Mouse (Mus musculus) forebrain, embryonic 11.5 days (tissue): ENCODE measurements around the gene Gorasp1. TPM values are rescaled to one million over a fixed set of nuclear protein-coding genes. Genes with fewer than 3 reads are reported as not detected.
A peak's percentile ranks its signal among the peaks of the same experiment; 100 is the strongest.

Experiments
- ATAC-seq: fragments of 200-750 bp; cut with Nextera tagmentation; replicated peaks from 2 replicates; pipeline ENCODE4 v1.8.0; 2017; ENCODE audit warnings: moderate TSS enrichment; ENCODE audit not compliant: low FRiP score
- DNase-seq: peaks from one replicate; pipeline ENCODE4 v3.0.0-alpha.2; 2017; ENCODE audit warnings: low spot score
- H3K27ac ChIP-seq: fragments of 300-500 bp; sonication (generic); 2 replicates; pipeline ENCODE4 v1.5.1; 2014; ENCODE audit warnings: low read depth, low read length
- H3K27me3 ChIP-seq: fragments of 300-500 bp; sonication (generic); 2 replicates; pipeline ENCODE4 v1.6.1; 2014; ENCODE audit warnings: mild to moderate bottlenecking, low read length, mixed read lengths; ENCODE audit not compliant: control insufficient read depth, insufficient read depth
- H3K36me3 ChIP-seq: fragments of 300-500 bp; sonication (generic); 2 replicates; pipeline ENCODE4 v1.6.1; 2014; ENCODE audit warnings: mild to moderate bottlenecking, low read length, moderate library complexity, mixed read lengths; ENCODE audit not compliant: control insufficient read depth, insufficient read depth
- H3K4me1 ChIP-seq: fragments of 300-500 bp; sonication (generic); replicated peaks from 2 replicates; pipeline ENCODE4 v1.6.1; 2014; ENCODE audit warnings: low read length, mixed read lengths; ENCODE audit not compliant: control insufficient read depth, insufficient read depth
- H3K4me2 ChIP-seq: fragments of 300-500 bp; sonication (generic); 2 replicates; pipeline ENCODE4 v1.6.1; 2014; ENCODE audit warnings: low read depth, mild to moderate bottlenecking, low read length, moderate library complexity, mixed read lengths; ENCODE audit not compliant: severe bottlenecking
- H3K4me3 ChIP-seq: fragments of 300-500 bp; sonication (generic); 2 replicates; pipeline ENCODE4 v1.5.1; 2014; ENCODE audit warnings: low read depth, low read length
- H3K9ac ChIP-seq: fragments of 300-500 bp; sonication (generic); 2 replicates; pipeline ENCODE4 v1.6.1; 2014; ENCODE audit warnings: low read length
- H3K9me3 ChIP-seq: fragments of 300-500 bp; sonication (generic); 2 replicates; pipeline ENCODE4 v1.6.1; 2016; ENCODE audit warnings: low read length, mixed read lengths; ENCODE audit not compliant: control insufficient read depth
- WGBS: fragments of 180-500 bp; shearing (Covaris S2); extraction: QIAGEN DNeasy Blood & Tissue Kit; methylation state at CpG from one replicate; pipeline ENCODE4 v1.1.7; 2014; 5-methylcytosine and 5-hydroxymethylcytosine counted together
- polyA plus RNA-seq: library from polyadenylated mRNA; unstranded; fragments of >200 nt; fragmentation: Nextera tagmentation; extraction: Ambion mirVana; gene quantifications from 2 replicates; pipeline ENCODE4 v1.2.1, GENCODE M21; 2014

The Gorasp1 gene
- 19.3 and 25.7 TPM in 2 replicates for polyA plus RNA-seq

GRCm38 (mm10) chr9:119937005-119937773 is at the start of gene Gorasp1, which contains the start of gene Ttc21a:
Gene Gorasp1, minus strand, starts transcription at chr9:119937565.
Gene Ttc21a, plus strand, starts transcription at chr9:119937606.
- ATAC-seq (peak; percentile 96), DNase-seq (peak; percentile 96)
- Histone ChIP-seq H3K9me3 (no peaks in the 10 kb centered on the region), H3K4me1 (no peaks in the 10 kb centered on the region), H3K4me2 (peak within 1 kb of the TSS; percentile 83), H3K27me3 (no peaks in the 10 kb centered on the region), H3K9ac (peak within 1 kb of the TSS; percentile 89), H3K36me3 (no peaks in the 10 kb centered on the region), H3K4me3 (peak within 1 kb of the TSS; percentile 66), H3K27ac (peak within 1 kb of the TSS; percentile 55; the same call in 1 of the 2 replicates)
- WGBS = 1% methylated on average over 40 of the region's 40 CpGs

GRCm38 (mm10) chr9:119985881-119986574 is 48.7 kb upstream of the Gorasp1 start:
- no peak overlapping the region for H3K4me3 ChIP-seq
- no peak overlapping the region for H3K9ac ChIP-seq
- H3K27me3 ChIP-seq = peaks cover 5% of the 10 kb centered on the region; the same call in 1 of the 2 replicates
- no peak for ATAC-seq
- H3K4me1 ChIP-seq = peaks cover 27% of the 10 kb centered on the region
- H3K36me3 ChIP-seq = no peaks in the 10 kb centered on the region
- 81% methylated on average over 10 of the region's 10 CpGs for WGBS
- H3K27ac ChIP-seq = no peak overlapping the region
- no peak overlapping the region for H3K4me2 ChIP-seq
- no peak for DNase-seq
- no peaks in the 10 kb centered on the region for H3K9me3 ChIP-seq

GRCm38 (mm10) chr9:119984536-119985011 is 47.2 kb upstream of the Gorasp1 start, which contains the start of gene Csrnp1:
Gene Csrnp1, minus strand, starts transcription at chr9:119984658.
- peaks cover 33% of the 10 kb centered on the region for H3K4me1 ChIP-seq
- peak; percentile 61 for DNase-seq

GRCm38 (mm10) chr9:119983585-119984535 is 46.5 kb upstream of the Gorasp1 start:
- Histone ChIP-seq H3K9me3 (no peaks in the 10 kb centered on the region), H3K4me3 (peak overlapping the region; percentile 55), H3K4me2 (peak overlapping the region; percentile 94), H3K4me1 (peaks cover 35% of the 10 kb centered on the region), H3K9ac (peak overlapping the region; percentile 58), H3K27me3 (peaks cover 5% of the 10 kb centered on the region; the same call in 1 of the 2 replicates), H3K36me3 (no peaks in the 10 kb centered on the region), H3K27ac (no peak overlapping the region)
- peak; percentile 88 for DNase-seq
- peak; percentile 76 for ATAC-seq
- WGBS = under 1% methylated on average over 63 of the region's 79 CpGs

More at GRCm38 (mm10) chr9:119984536-119985011, 47.2 kb upstream of the Gorasp1 start, which contains the start of gene Csrnp1:
- Histone ChIP-seq H3K27me3 (peaks cover 5% of the 10 kb centered on the region; the same call in 1 of the 2 replicates), H3K27ac (no peak within 1 kb of the TSS), H3K4me3 (peak within 1 kb of the TSS; percentile 55), H3K9me3 (no peaks in the 10 kb centered on the region), H3K9ac (peak within 1 kb of the TSS; percentile 58), H3K4me2 (peak within 1 kb of the TSS; percentile 94), H3K36me3 (no peaks in the 10 kb centered on the region)
- WGBS = 4% methylated on average over 14 of the region's 14 CpGs
- ATAC-seq = peak; percentile 3; the same call in 1 of the 2 replicates

GRCm38 (mm10) chr9:119982956-119983551 is 45.7 kb upstream of the Gorasp1 start:
- DNase-seq (peak; percentile 60), ATAC-seq (peak; percentile 8; the same call in 1 of the 2 replicates)
- H3K36me3 ChIP-seq = no peaks in the 10 kb centered on the region
- peak overlapping the region; percentile 55 for H3K4me3 ChIP-seq
- peak overlapping the region; percentile 94 for H3K4me2 ChIP-seq
- WGBS = 1% methylated on average over 47 of the region's 48 CpGs
- peaks cover 5% of the 10 kb centered on the region; the same call in 1 of the 2 replicates for H3K27me3 ChIP-seq
- peak overlapping the region; percentile 58 for H3K9ac ChIP-seq
- H3K9me3 ChIP-seq = no peaks in the 10 kb centered on the region
- peaks cover 35% of the 10 kb centered on the region for H3K4me1 ChIP-seq
- no peak overlapping the region for H3K27ac ChIP-seq

- H3K27me3 ChIP-seq = peaks cover 5% of the 10 kb centered on the region; the same call in 1 of the 2 replicates
- 2% methylated on average over 11 of the region's 11 CpGs for WGBS
- H3K4me3 ChIP-seq = peak overlapping the region; percentile 55
- H3K9ac ChIP-seq = no peak overlapping the region; the same call in 1 of the 2 replicates
- H3K9me3 ChIP-seq = no peaks in the 10 kb centered on the region
- no peaks in the 10 kb centered on the region for H3K36me3 ChIP-seq
- peak overlapping the region; percentile 94 for H3K4me2 ChIP-seq
- DNase-seq = peak; percentile 75
- peaks cover 35% of the 10 kb centered on the region for H3K4me1 ChIP-seq
- peak overlapping the region; percentile 75; the same call in 1 of the 2 replicates for H3K27ac ChIP-seq
- ATAC-seq = peak; percentile 25; the same call in 1 of the 2 replicates
Observed at GRCm38 (mm10) chr9:119982241-119982811, 45.0 kb upstream of the Gorasp1 start.
